Mouse (Mus musculus): ENCODE data around the gene Slit3. TPM values are rescaled to one million over a fixed set of nuclear protein-coding genes. Genes with fewer than 3 reads are reported as not detected.

The Slit3 gene
- polyA plus RNA-seq, 1 experiment = 11.3 TPM

- DNase-seq (ENCODE audit: extremely low spot score in 1 of 2, low spot score in 1 of 2) = no peak
Observed at GRCm38 (mm10) chr11:35122091-35122811, 1.2 kb downstream of the Slit3 start.

GRCm38 (mm10) chr11:35124489-35125107 lies 3.6 kb downstream of the Slit3 start:
- DNase-seq (ENCODE audit: extremely low spot score in 1 of 2, low spot score in 1 of 2) = no peak

GRCm38 (mm10) chr11:35125108-35125490 lies 4.1 kb downstream of the Slit3 start:
- DNase-seq (ENCODE audit: extremely low spot score in 1 of 2, low spot score in 1 of 2) = no peak

- no peak for DNase-seq (ENCODE audit: extremely low spot score in 1 of 2, low spot score in 1 of 2)
Observed at GRCm38 (mm10) chr11:35131740-35132139, 10.7 kb downstream of the Slit3 start.

GRCm38 (mm10) chr11:35136625-35137024 lies 15.6 kb downstream of the Slit3 start:
- no peak for DNase-seq (ENCODE audit: extremely low spot score in 1 of 2, low spot score in 1 of 2)

GRCm38 (mm10) chr11:35140092-35140491 lies 19.1 kb downstream of the Slit3 start:
- no peak for DNase-seq (ENCODE audit: extremely low spot score in 1 of 2, low spot score in 1 of 2)

- no peak for DNase-seq (ENCODE audit: extremely low spot score in 1 of 2, low spot score in 1 of 2)
Observed at GRCm38 (mm10) chr11:35142202-35142601, 21.2 kb downstream of the Slit3 start.

- peak; percentile 70 to 81 for DNase-seq (ENCODE audit: extremely low spot score in 1 of 2, low spot score in 1 of 2)
Observed at GRCm38 (mm10) chr11:35142698-35143360, 21.8 kb downstream of the Slit3 start.

GRCm38 (mm10) chr11:35147818-35148445 lies 26.9 kb downstream of the Slit3 start:
- peak in 1 of 2 experiments; percentile 35 for DNase-seq (ENCODE audit: extremely low spot score in 1 of 2, low spot score in 1 of 2)

- no peak for DNase-seq (ENCODE audit: extremely low spot score in 1 of 2, low spot score in 1 of 2)
Observed at GRCm38 (mm10) chr11:35151539-35151951, 30.5 kb downstream of the Slit3 start.

- no peak for DNase-seq (ENCODE audit: extremely low spot score in 1 of 2, low spot score in 1 of 2)
Observed at GRCm38 (mm10) chr11:35152875-35153274, 31.9 kb downstream of the Slit3 start.

GRCm38 (mm10) chr11:35154449-35154848 lies 33.4 kb downstream of the Slit3 start:
- DNase-seq (ENCODE audit: extremely low spot score in 1 of 2, low spot score in 1 of 2) = peak in 1 of 2 experiments; percentile 61

- no peak for DNase-seq (ENCODE audit: extremely low spot score in 1 of 2, low spot score in 1 of 2)
Observed at GRCm38 (mm10) chr11:35155281-35155680, 34.3 kb downstream of the Slit3 start.

GRCm38 (mm10) chr11:35156676-35157075 lies 35.7 kb downstream of the Slit3 start:
- DNase-seq (ENCODE audit: extremely low spot score in 1 of 2, low spot score in 1 of 2) = no peak

- peak; percentile 41 to 58 for DNase-seq (ENCODE audit: extremely low spot score in 1 of 2, low spot score in 1 of 2)
Observed at GRCm38 (mm10) chr11:35160682-35161211, 39.7 kb downstream of the Slit3 start.

GRCm38 (mm10) chr11:35163396-35163795 lies 42.4 kb downstream of the Slit3 start:
- no peak for DNase-seq (ENCODE audit: extremely low spot score in 1 of 2, low spot score in 1 of 2)

- DNase-seq (ENCODE audit: extremely low spot score in 1 of 2, low spot score in 1 of 2) = peak; percentile 37 to 58
Observed at GRCm38 (mm10) chr11:35167176-35167575, 46.2 kb downstream of the Slit3 start.

GRCm38 (mm10) chr11:35171505-35171904 lies 50.5 kb downstream of the Slit3 start:
- DNase-seq (ENCODE audit: extremely low spot score in 1 of 2, low spot score in 1 of 2) = peak in 1 of 2 experiments; percentile 52

- no peak for DNase-seq (ENCODE audit: extremely low spot score in 1 of 2, low spot score in 1 of 2)
Observed at GRCm38 (mm10) chr11:35177564-35177963, 56.5 kb downstream of the Slit3 start.

- DNase-seq (ENCODE audit: extremely low spot score in 1 of 2, low spot score in 1 of 2) = peak; percentile 77 to 87
Observed at GRCm38 (mm10) chr11:35178144-35178817, 57.3 kb downstream of the Slit3 start.

Data from frontal cortex, adult 2 months (tissue).